Mouse (Mus musculus) liver, embryonic 14.5 days (tissue): ENCODE data around the gene Rnase2b.
A peak's percentile ranks its signal among the peaks of the same experiment; 100 is the strongest.

Experiments used
- CTCF ChIP-seq: IDR thresholded peaks from 2 replicates; pipeline ENCODE4 v1.5.1; 2016; ENCODE audit warnings: antibody characterized with exemption, low read depth, control low read depth
- EP300 ChIP-seq: IDR thresholded peaks from 2 replicates; pipeline ENCODE4 v1.6.1; 2016; ENCODE audit warnings: antibody characterized with exemption, low read depth

DNA sequence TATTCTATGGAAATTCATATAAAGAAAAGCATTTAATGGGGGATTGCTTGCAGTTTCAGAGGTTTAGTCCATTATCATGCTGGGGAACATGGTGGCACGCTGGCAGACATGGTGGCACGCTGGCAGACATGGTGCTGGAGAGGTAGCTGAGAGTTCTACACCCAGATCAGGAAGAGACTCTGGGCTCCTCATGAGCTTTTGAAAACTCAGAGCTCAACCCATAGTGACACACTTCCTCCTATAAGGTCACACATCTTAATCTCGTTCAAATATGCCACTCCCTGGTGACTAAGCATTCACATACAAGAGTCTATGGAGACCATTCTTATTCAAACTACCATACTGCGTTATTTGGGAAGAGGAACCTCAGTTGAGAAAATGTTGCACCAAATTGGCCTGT is 29.7 kb upstream of the Rnase2b start:
- TF ChIP-seq CTCF (no peak), EP300 (peak; percentile 33)
